Mouse (Mus musculus) megakaryocyte-erythroid progenitor cell, adult 5-6 weeks (primary cell): Measurements from ENCODE around the gene Cxcr2. TPM values are rescaled to one million over a fixed set of nuclear protein-coding genes. Genes with fewer than 3 reads are reported as not detected.

Source experiments
- ATAC-seq: replicated peaks from 2 replicates; pipeline ENCODE4 v1.8.0; 2016; ENCODE audit warnings: mild to moderate bottlenecking, inconsistent platforms; ENCODE audit not compliant: severe bottlenecking, poor library complexity, low FRiP score, low TSS enrichment
- total RNA-seq, 2 experiments: library from RNA; stranded (forward) in 1 of 2; stranded (reverse) in 1 of 2; fragments of 200-1000, 215-1000 nt in 1 of 2; fragments of >200 nt in 1 of 2; fragmentation: Nextera tagmentation in 1 of 2; gene quantifications; 2 replicates each; pipeline ENCODE4 v1.2.3; 2014 to 2017

Gene Cxcr2
- total RNA-seq (2014; fragmentation: Nextera tagmentation) = 1.5 TPM in 1 of 2 replicates, not detected in the other
- 0.38 and 0.57 TPM in 2 replicates for total RNA-seq (2017)

GRCm38 (mm10) chr1:74153461-74154184 lies at the start of gene Cxcr2:
Gene Cxcr2, plus strand, starts transcription at chr1:74153989.
- no peak for ATAC-seq

- no peak for ATAC-seq
Measured at GRCm38 (mm10) chr1:74105660-74106059, 48.1 kb upstream of the Cxcr2 start.

- ATAC-seq = no peak
Measured at GRCm38 (mm10) chr1:74106214-74106613, 47.6 kb upstream of the Cxcr2 start.

GRCm38 (mm10) chr1:74107931-74108618 lies 45.7 kb upstream of the Cxcr2 start:
- no peak for ATAC-seq

GRCm38 (mm10) chr1:74109670-74110069 lies 44.1 kb upstream of the Cxcr2 start:
- ATAC-seq = no peak

- no peak for ATAC-seq
Measured at GRCm38 (mm10) chr1:74110932-74111695, 42.7 kb upstream of the Cxcr2 start.

- ATAC-seq = no peak
Measured at GRCm38 (mm10) chr1:74111696-74112030, 42.1 kb upstream of the Cxcr2 start.

GRCm38 (mm10) chr1:74113071-74113470 lies 40.7 kb upstream of the Cxcr2 start:
- no peak for ATAC-seq

GRCm38 (mm10) chr1:74117876-74118275 lies 35.9 kb upstream of the Cxcr2 start:
- ATAC-seq = no peak

- ATAC-seq = no peak
Measured at GRCm38 (mm10) chr1:74119115-74119514, 34.7 kb upstream of the Cxcr2 start.

- ATAC-seq = no peak
Measured at GRCm38 (mm10) chr1:74121138-74121537, 32.7 kb upstream of the Cxcr2 start.

- peak; percentile 31; the same call in 1 of the 2 replicates for ATAC-seq
Measured at GRCm38 (mm10) chr1:74121821-74122576, 31.8 kb upstream of the Cxcr2 start.

- no peak for ATAC-seq
Measured at GRCm38 (mm10) chr1:74123215-74123614, 30.6 kb upstream of the Cxcr2 start.

- peak; percentile 26 for ATAC-seq
Measured at GRCm38 (mm10) chr1:74124021-74124981, 29.5 kb upstream of the Cxcr2 start, which contains the start of gene Tns1. Gene Tns1, minus strand, starts transcription at chr1:74124449.

- ATAC-seq = peak; percentile 74
Measured at GRCm38 (mm10) chr1:74124991-74125552, 28.7 kb upstream of the Cxcr2 start, which contains the start of gene Rufy4. Gene Rufy4, plus strand, starts transcription at chr1:74125541.

GRCm38 (mm10) chr1:74130883-74131659 lies 22.7 kb upstream of the Cxcr2 start:
- ATAC-seq = no peak

- ATAC-seq = no peak
Measured at GRCm38 (mm10) chr1:74132011-74132410, 21.8 kb upstream of the Cxcr2 start.
